Comparison of ENCODE assay signal across 8 mouse cellular contexts in genomic region chr7:12802866-12803726, GRCm38 (mm10). TPM values are rescaled to one million over a fixed set of nuclear protein-coding genes. Genes with fewer than 3 reads are reported as not detected.
A peak's percentile ranks its signal among the peaks of the same experiment; 100 is the strongest.
DNase-seq lines count a peak whose midpoint lies in the region; ATAC-seq and TF ChIP-seq lines count a peak whose summit lies in the region.

TSS of gene Zscan18 (minus strand) at chr7:12803635.

- peak within 1 kb of the TSS; percentile 95 for H3K27ac ChIP-seq in hindbrain, embryonic 14.5 days
- H3K27ac ChIP-seq in lung, postnatal 0 days (ENCODE audit: low read length): no peak within 1 kb of the TSS

- H3K9ac ChIP-seq in hindbrain, embryonic 14.5 days: peak within 1 kb of the TSS; percentile 88
- H3K9ac ChIP-seq in lung, postnatal 0 days (replicated peaks; ENCODE audit: low read depth): peak within 1 kb of the TSS; percentile 55

- no peak for TF ChIP-seq EP300 in lung, postnatal 0 days (IDR thresholded peaks at IDR 0.05)

- H3K4me2 ChIP-seq in hindbrain, embryonic 14.5 days (replicated peaks): peak within 1 kb of the TSS; percentile 87
- H3K4me2 ChIP-seq in lung, postnatal 0 days (replicated peaks; ENCODE audit: low read depth, low read length): peak within 1 kb of the TSS; percentile 64

- DNase-seq in T-cell, adult 2 months (ENCODE audit: low spot score): peak; percentile 65
- peak; percentile 89 to 90 for DNase-seq in cerebellum, postnatal 14 days
- DNase-seq in frontal cortex, postnatal 36 days (ENCODE audit: low spot score in 2 of 2): peak; percentile 87 to 90
- DNase-seq in hindbrain, embryonic 14.5 days (ENCODE audit: low spot score): peak; percentile 89
- peak; percentile 65 to 84 for DNase-seq in layer of hippocampus, postnatal 25 days (ENCODE audit: extremely low spot score in 1 of 2, low spot score in 1 of 2)
- DNase-seq in lung, postnatal 0 days (ENCODE audit: low spot score): peak; percentile 83
- DNase-seq in ovary, postnatal 14 days (ENCODE audit: low spot score): peak; percentile 53
- DNase-seq in thymus, postnatal 0 days (ENCODE audit: low spot score): peak; percentile 59

- no peaks in the 10 kb centered on the region for H3K27me3 ChIP-seq in hindbrain, embryonic 14.5 days (ENCODE audit: control insufficient read depth, insufficient read depth, low read length)
- H3K27me3 ChIP-seq in lung, postnatal 0 days (replicated peaks; ENCODE audit: insufficient read depth, low read length): no peaks in the 10 kb centered on the region

- 5% methylated on average over 31 of the region's 31 CpGs for WGBS in hindbrain, embryonic 14.5 days
- WGBS in lung, postnatal 0 days: 9% methylated on average over 30 of the region's 31 CpGs

- peak within 1 kb of the TSS; percentile 45 for H3K4me3 ChIP-seq in hindbrain, embryonic 14.5 days (replicated peaks; ENCODE audit: low read length)
- H3K4me3 ChIP-seq in lung, postnatal 0 days (ENCODE audit: low read depth, low read length): peak within 1 kb of the TSS; percentile 44

- peaks cover 10% of the 10 kb centered on the region; the same call in 1 of the 2 replicates for H3K9me3 ChIP-seq in hindbrain, embryonic 14.5 days (ENCODE audit: control insufficient read depth, low read length)
- H3K9me3 ChIP-seq in lung, postnatal 0 days (ENCODE audit: low read length): no peaks in the 10 kb centered on the region

- H3K4me1 ChIP-seq in hindbrain, embryonic 14.5 days (replicated peaks; ENCODE audit: control insufficient read depth, insufficient read depth, low read length): peaks cover 5% of the 10 kb centered on the region; the same call in 1 of the 2 replicates
- no peaks in the 10 kb centered on the region for H3K4me1 ChIP-seq in lung, postnatal 0 days (ENCODE audit: insufficient read depth, low read depth, low read length)

- peaks cover 20% of the 10 kb centered on the region for H3K36me3 ChIP-seq in hindbrain, embryonic 14.5 days (replicated peaks; ENCODE audit: control insufficient read depth, insufficient read depth)
- 0 out of 2 replicates have a peak, but pooled peaks cover 5% of the 10 kb centered on the region for H3K36me3 ChIP-seq in lung, postnatal 0 days (ENCODE audit: insufficient read depth, low read length)

- TF ChIP-seq CTCF in lung, postnatal 0 days (IDR thresholded peaks at IDR 0.05): no peak

- ATAC-seq in hindbrain, embryonic 14.5 days (ENCODE audit: low FRiP score): peak; percentile 99
- peak; percentile 97 for ATAC-seq in lung, postnatal 0 days

RNA-seq across cellular contexts. Expression of gene Zscan18, which starts in this region (rescaled TPM):
- polyA plus RNA-seq in hindbrain, embryonic 14.5 days (2014; fragmentation: Nextera tagmentation; extraction: Ambion mirVana): 27.7 and 31.0 TPM in 2 replicates
- total RNA-seq in layer of hippocampus, postnatal 25 days (2021): 10 to 100 TPM; 17.9 to 18.9 TPM
- 1.3 and 2.0 TPM in 2 replicates for polyA plus RNA-seq in lung, postnatal 0 days (2015; fragmentation: Nextera tagmentation; extraction: Ambion mirVana)
- 1.2 and 1.5 TPM in 2 replicates for polyA plus RNA-seq in thymus, postnatal 0 days (2015; fragmentation: Nextera tagmentation; extraction: Ambion mirVana)
